1 mouse cellular context compared by ENCODE assay signal in genomic region chr11:87665224-87665623, GRCm38 (mm10).
TF ChIP-seq lines count a peak whose summit lies in the region.

No protein-coding gene starts in this region.

TF ChIP-seq in CH12.LX, 34 proteins besides CTCF, POLR2A, EP300 and RAD21 (continued from another document):
- TF ChIP-seq USF2 (conservative IDR thresholded peaks at IDR 0.05; ENCODE audit: low read depth, low read length) = peak; percentile 42
- peak; percentile 33; the same call in 1 of the 2 replicates for TF ChIP-seq ETS1 (conservative IDR thresholded peaks at IDR 0.05; ENCODE audit: low read depth, low read length)
- TF ChIP-seq ZKSCAN1 (IDR thresholded peaks at IDR 0.05; ENCODE audit: borderline replicate concordance, low read depth, low read length) = no peak
- no peak for TF ChIP-seq JUND (conservative IDR thresholded peaks at IDR 0.05; ENCODE audit: low read depth, low read length)
- TF ChIP-seq UBTF (IDR thresholded peaks at IDR 0.05; ENCODE audit: low read depth, low read length) = peak; percentile 57; the same call in 1 of the 2 replicates
- TF ChIP-seq TBP (conservative IDR thresholded peaks at IDR 0.05; ENCODE audit: low read depth, low read length) = peak; percentile 92
- TF ChIP-seq ZC3H11A (IDR thresholded peaks at IDR 0.05; ENCODE audit: low read depth, low read length) = peak; percentile 79
- peak; percentile 18; the same call in 1 of the 2 replicates for TF ChIP-seq SMC3 (IDR thresholded peaks at IDR 0.05; ENCODE audit: low read depth, low read length)
- no peak; the same call in 1 of the 2 replicates for TF ChIP-seq CHD2 (IDR thresholded peaks at IDR 0.05; ENCODE audit: low read length)
- no peak for TF ChIP-seq ZNF384 (IDR thresholded peaks at IDR 0.05; ENCODE audit: low read depth, low read length)
- TF ChIP-seq NRF1 (IDR thresholded peaks at IDR 0.05; ENCODE audit: low read depth, low read length) = peak; percentile 70
- no peak for TF ChIP-seq MAZ (IDR thresholded peaks at IDR 0.05; ENCODE audit: low read depth, low read length)
- TF ChIP-seq MXI1 (IDR thresholded peaks at IDR 0.05; ENCODE audit: low read depth, low read length) = peak; percentile 99
- peak; percentile 62 for TF ChIP-seq BHLHE40 (IDR thresholded peaks at IDR 0.05; ENCODE audit: low read depth, low read length)
- peak; percentile 98 for TF ChIP-seq SIN3A (IDR thresholded peaks at IDR 0.05; ENCODE audit: low read length)
- TF ChIP-seq RCOR1 (conservative IDR thresholded peaks at IDR 0.05; ENCODE audit: low read depth, low read length) = 0 out of 2 replicates have a peak, but pooled peaks have one; percentile 42
- peak; percentile 71 for TF ChIP-seq NELFE (IDR thresholded peaks at IDR 0.05; ENCODE audit: low read depth, low read length)
- no peak for TF ChIP-seq MEF2A (IDR thresholded peaks at IDR 0.05; ENCODE audit: borderline replicate concordance, low read depth, low read length)
- peak; percentile 66 for TF ChIP-seq HCFC1 (IDR thresholded peaks at IDR 0.05; ENCODE audit: low read depth, low read length)
- TF ChIP-seq PAX5 (IDR thresholded peaks at IDR 0.05; ENCODE audit: low read length) = no peak
- no peak for TF ChIP-seq ZMIZ1 (IDR thresholded peaks at IDR 0.05; ENCODE audit: low read depth, low read length)
- TF ChIP-seq USF1 (IDR thresholded peaks at IDR 0.05; ENCODE audit: low read depth, low read length) = peak; percentile 63
- peak; percentile 95 for TF ChIP-seq CHD1 (IDR thresholded peaks at IDR 0.05; ENCODE audit: low read depth, low read length)
- TF ChIP-seq IRF4 (IDR thresholded peaks at IDR 0.05; ENCODE audit: low read depth, low read length) = 0 out of 2 replicates have a peak, but pooled peaks have one; percentile 40
- peak; percentile 34; the same call in 1 of the 2 replicates for TF ChIP-seq ELF1 (IDR thresholded peaks at IDR 0.05; ENCODE audit: low read depth, low read length)
- 0 out of 2 replicates have a peak, but pooled peaks have one; percentile 29 for TF ChIP-seq MAFK (IDR thresholded peaks at IDR 0.05; ENCODE audit: insufficient replicate concordance, low read length)
- TF ChIP-seq GABPA (IDR thresholded peaks at IDR 0.05; ENCODE audit: insufficient replicate concordance, low read depth, low read length) = no peak
- no peak for TF ChIP-seq JUN (IDR thresholded peaks at IDR 0.05; ENCODE audit: insufficient read depth, low read depth, low read length)
